Mouse (Mus musculus): ENCODE measurements at regions not wholly inside any gene's neighbourhood (a gene's known extent, or its start where the extent isn't known, plus 50 kb on each side); places are given as distances from the start of the nearest gene placed in this dataset.

- intact Hi-C loops (cut with DNase I), result no loop called here
- TF ChIP-seq CTCF (IDR thresholded peaks at IDR 0.05), result no peak
- DNase-seq (ENCODE audit: extremely low spot score in 1 of 2, low spot score in 2 of 2), result no peak
- Histone ChIP-seq H3K27ac (no peak overlapping the region), H3K4me3 (no peak overlapping the region)
Measured at GRCm38 (mm10) chr7:125188986-125189385, 255.5 kb upstream of the Kdm8 start.

- DNase-seq (ENCODE audit: extremely low spot score in 1 of 2, low spot score in 2 of 2), result no peak
- TF ChIP-seq CTCF (IDR thresholded peaks at IDR 0.05), result no peak
- no peak overlapping the region for H3K27ac ChIP-seq
- H3K4me3 ChIP-seq, result no peak overlapping the region
- intact Hi-C loops (cut with DNase I), result no loop called here
Measured at GRCm38 (mm10) chr7:125190067-125190466, 254.4 kb upstream of the Kdm8 start.

GRCm38 (mm10) chr7:125191313-125191712 is 253.2 kb upstream of the Kdm8 start:
- intact Hi-C loops (cut with DNase I), result no loop called here
- no peak overlapping the region for H3K4me3 ChIP-seq
- no peak for TF ChIP-seq CTCF (IDR thresholded peaks at IDR 0.05)
- no peak for DNase-seq (ENCODE audit: extremely low spot score in 1 of 2, low spot score in 2 of 2)
- no peak overlapping the region for H3K27ac ChIP-seq

- Histone ChIP-seq H3K4me3 (no peak overlapping the region), H3K27ac (no peak overlapping the region)
- no peak for DNase-seq (ENCODE audit: extremely low spot score in 1 of 2, low spot score in 2 of 2)
- no peak for TF ChIP-seq CTCF (IDR thresholded peaks at IDR 0.05)
- intact Hi-C loops (cut with DNase I), result no loop called here
Measured at GRCm38 (mm10) chr7:125211346-125211973, 233.0 kb upstream of the Kdm8 start.

GRCm38 (mm10) chr7:125214036-125214435 is 230.4 kb upstream of the Kdm8 start:
- TF ChIP-seq CTCF (IDR thresholded peaks at IDR 0.05), result no peak
- intact Hi-C loops (cut with DNase I), result no loop called here
- Histone ChIP-seq H3K27ac (no peak overlapping the region), H3K4me3 (no peak overlapping the region)
- no peak for DNase-seq (ENCODE audit: extremely low spot score in 1 of 2, low spot score in 2 of 2)

- Histone ChIP-seq H3K4me3 (no peak overlapping the region), H3K27ac (no peak overlapping the region)
- no peak for TF ChIP-seq CTCF (IDR thresholded peaks at IDR 0.05)
- intact Hi-C loops (cut with DNase I), result no loop called here
- DNase-seq (ENCODE audit: extremely low spot score in 1 of 2, low spot score in 2 of 2), result no peak
Measured at GRCm38 (mm10) chr7:125217630-125218029, 226.8 kb upstream of the Kdm8 start.

GRCm38 (mm10) chr7:125222684-125223083 is 221.8 kb upstream of the Kdm8 start:
- no peak for TF ChIP-seq CTCF (IDR thresholded peaks at IDR 0.05)
- no peak for DNase-seq (ENCODE audit: extremely low spot score in 1 of 2, low spot score in 2 of 2)
- Histone ChIP-seq H3K27ac (no peak overlapping the region), H3K4me3 (no peak overlapping the region)
- intact Hi-C loops (cut with DNase I), result no loop called here

GRCm38 (mm10) chr7:125234911-125235310 is 209.6 kb upstream of the Kdm8 start:
- no peak for TF ChIP-seq CTCF (IDR thresholded peaks at IDR 0.05)
- no peak for DNase-seq (ENCODE audit: extremely low spot score in 1 of 2, low spot score in 2 of 2)
- no peak overlapping the region for H3K27ac ChIP-seq
- intact Hi-C loops (cut with DNase I), result no loop called here
- H3K4me3 ChIP-seq, result no peak overlapping the region

GRCm38 (mm10) chr7:125237026-125237425 is 207.4 kb upstream of the Kdm8 start:
- H3K4me3 ChIP-seq, result no peak overlapping the region
- intact Hi-C loops (cut with DNase I), result no loop called here
- no peak overlapping the region for H3K27ac ChIP-seq
- DNase-seq (ENCODE audit: extremely low spot score in 1 of 2, low spot score in 2 of 2), result no peak
- TF ChIP-seq CTCF (IDR thresholded peaks at IDR 0.05), result no peak

GRCm38 (mm10) chr7:125243021-125243420 is 201.5 kb upstream of the Kdm8 start:
- no peak for TF ChIP-seq CTCF (IDR thresholded peaks at IDR 0.05)
- Histone ChIP-seq H3K4me3 (no peak overlapping the region), H3K27ac (no peak overlapping the region)
- intact Hi-C loops (cut with DNase I), result no loop called here
- no peak for DNase-seq (ENCODE audit: extremely low spot score in 1 of 2, low spot score in 2 of 2)

GRCm38 (mm10) chr7:125248386-125248785 is 196.1 kb upstream of the Kdm8 start:
- Histone ChIP-seq H3K27ac (no peak overlapping the region), H3K4me3 (no peak overlapping the region)
- DNase-seq (ENCODE audit: extremely low spot score in 1 of 2, low spot score in 2 of 2), result no peak
- no peak for TF ChIP-seq CTCF (IDR thresholded peaks at IDR 0.05)
- intact Hi-C loops (cut with DNase I), result no loop called here

GRCm38 (mm10) chr7:125250385-125250784 is 194.1 kb upstream of the Kdm8 start:
- Histone ChIP-seq H3K27ac (no peak overlapping the region), H3K4me3 (no peak overlapping the region)
- intact Hi-C loops (cut with DNase I), result no loop called here
- DNase-seq (ENCODE audit: extremely low spot score in 1 of 2, low spot score in 2 of 2), result no peak
- TF ChIP-seq CTCF (IDR thresholded peaks at IDR 0.05), result no peak

GRCm38 (mm10) chr7:125250970-125251585 is 193.4 kb upstream of the Kdm8 start:
- intact Hi-C loops (cut with DNase I), result no loop called here
- no peak for DNase-seq (ENCODE audit: extremely low spot score in 1 of 2, low spot score in 2 of 2)
- no peak for TF ChIP-seq CTCF (IDR thresholded peaks at IDR 0.05)
- no peak overlapping the region for H3K4me3 ChIP-seq
- H3K27ac ChIP-seq, result no peak overlapping the region

Data from left cerebral cortex, adult 2 months (tissue).